Mouse (Mus musculus) 3T3-L1 (cell line): ENCODE measurements around the gene Bbx.

ENCODE experiments used
- DNase-seq: peaks from one replicate; pipeline ENCODE4 v3.0.0-alpha.2; 2015; ENCODE audit warnings: low read depth, low spot score

The Bbx gene

DNA sequence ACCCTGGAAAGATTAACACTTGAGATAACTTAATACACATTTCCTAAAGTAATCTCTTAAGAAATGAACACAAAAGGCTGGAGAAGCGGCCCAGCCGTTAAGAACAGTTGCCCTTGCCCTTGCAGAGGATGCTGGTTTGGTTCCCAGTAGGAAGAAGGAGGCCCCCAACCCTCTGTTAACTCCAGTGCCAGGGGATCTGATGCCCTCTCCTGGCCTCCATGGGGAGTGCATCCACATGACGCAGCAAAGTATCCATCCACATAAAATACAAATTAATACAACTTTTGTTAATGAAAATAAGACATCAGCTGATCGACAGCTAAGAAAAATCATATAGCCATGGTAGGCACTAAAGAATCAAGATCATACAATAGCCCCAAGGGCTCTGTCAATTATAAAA is 33.6 kb downstream of the Bbx start:
- DNase-seq: no peak

DNA sequence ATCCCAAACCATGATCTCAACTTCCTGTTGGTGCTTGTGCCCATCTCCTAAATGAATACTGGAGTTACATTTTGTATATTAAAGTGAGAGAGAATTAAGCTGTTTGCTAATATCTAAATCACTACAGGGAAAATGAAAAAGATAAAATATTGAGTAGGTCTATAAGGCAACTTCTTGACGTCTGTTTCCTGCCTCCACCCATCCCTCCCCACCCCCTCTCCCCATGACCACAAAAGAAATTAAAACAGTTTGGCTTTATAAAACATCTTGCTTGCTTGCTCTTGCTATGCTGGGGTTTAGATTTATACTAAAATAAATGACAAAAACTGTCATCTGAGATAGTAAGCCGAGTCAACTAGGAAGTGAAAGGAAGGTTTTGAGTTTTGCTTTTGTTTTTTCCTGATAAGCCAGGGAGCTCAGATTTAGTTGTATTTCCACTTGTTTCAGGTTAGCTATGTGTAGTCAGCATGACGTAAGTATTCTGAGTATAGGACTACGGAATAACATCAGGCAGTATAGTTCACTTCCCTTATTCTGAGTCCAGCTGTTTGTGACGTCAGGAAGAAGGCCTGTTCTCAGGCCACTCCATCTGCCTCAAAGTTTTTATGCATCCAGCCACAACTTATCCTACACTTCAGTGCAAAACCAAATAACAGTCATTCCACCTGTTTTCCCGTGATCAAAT is 36.1 kb downstream of the Bbx start:
- DNase-seq: no peak

DNA sequence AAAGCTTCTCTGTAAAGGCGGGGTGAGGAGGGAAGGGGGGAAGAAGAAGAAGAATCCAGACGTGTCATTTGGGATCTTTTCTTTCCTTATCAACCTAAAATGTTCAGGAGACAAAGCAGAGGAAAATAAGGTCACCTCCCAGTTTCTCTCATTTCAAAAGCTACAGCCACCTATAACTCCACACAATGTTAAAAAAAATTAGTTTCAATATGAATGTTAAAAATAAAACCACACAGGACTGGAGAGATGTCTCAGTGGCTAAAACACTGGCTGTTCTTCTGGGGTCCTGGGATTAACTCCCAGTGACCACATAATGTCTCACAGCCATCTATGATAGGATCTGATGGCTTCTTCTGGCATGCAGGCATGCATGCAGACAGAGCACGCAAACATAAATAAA is 43.7 kb downstream of the Bbx start:
- DNase-seq: no peak

DNA sequence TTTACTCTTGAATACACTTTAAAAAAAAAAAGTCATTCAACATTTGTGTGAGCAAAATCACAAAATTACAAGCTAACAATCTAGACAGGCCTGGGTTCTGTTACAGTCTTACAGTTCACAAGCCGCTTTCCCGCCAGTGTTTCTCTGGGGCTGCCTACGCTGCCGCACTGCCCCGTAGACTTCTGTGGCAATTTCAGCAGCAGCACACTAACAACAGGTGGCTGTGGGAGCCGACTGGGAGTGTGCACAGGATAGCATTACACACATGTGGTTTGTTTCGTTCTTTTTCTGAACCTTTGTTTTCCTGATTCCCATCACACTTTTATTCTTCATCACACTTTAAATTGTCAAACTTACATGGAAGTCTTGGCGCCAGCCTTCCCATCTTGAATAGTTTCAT is 48.6 kb downstream of the Bbx start:
- no peak for DNase-seq

DNA sequence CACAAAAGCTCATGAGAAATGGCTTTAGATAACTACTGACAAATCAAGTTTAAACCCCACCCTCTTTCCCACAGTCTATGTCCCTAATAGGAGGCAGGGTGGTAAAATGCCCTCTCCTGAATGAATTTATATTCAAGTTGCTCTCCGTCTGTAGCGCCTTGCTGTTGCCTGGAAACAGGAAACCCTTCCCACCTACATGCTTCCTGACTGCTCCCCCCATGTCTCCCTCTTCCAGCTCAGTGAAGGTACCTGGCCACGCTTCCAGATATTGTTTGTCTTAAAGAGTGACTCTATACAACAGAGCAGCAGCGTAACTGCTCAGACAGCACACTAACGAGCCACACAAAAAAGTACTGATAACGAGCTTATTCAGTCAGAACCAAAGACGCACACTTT is 50.8 kb downstream of the Bbx start:
- no peak for DNase-seq

DNA sequence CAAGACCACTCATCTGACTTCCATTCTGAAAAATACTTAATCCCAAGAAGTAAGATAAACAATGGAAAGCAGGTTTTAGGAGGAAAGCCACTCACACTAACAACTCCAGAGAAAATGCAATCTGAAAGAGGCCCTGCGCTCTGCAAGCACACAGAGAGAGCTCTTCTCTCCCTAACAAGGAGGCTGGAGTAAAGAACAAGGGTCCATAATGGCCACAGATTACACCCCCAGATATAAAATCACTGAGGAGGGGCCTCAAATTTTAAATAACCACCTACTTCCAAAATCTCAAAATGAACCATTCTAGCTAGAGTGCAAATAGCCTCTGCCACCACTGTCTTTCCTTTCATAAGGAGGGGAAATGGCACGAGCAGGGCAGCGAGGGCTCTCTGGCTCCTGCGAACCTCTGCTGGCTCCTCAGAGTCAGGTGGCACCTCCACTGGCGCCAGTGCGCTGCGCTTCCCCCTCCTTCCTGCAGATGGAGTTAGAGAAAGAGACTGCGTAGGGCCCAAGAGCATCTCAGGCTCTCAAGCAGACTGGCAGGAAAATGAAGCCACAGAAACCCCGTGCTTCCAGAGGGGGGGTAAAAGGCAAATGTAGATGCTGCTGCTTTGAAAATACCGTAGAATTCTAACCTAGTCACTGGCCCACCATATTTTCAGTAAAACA is 51.4 kb downstream of the Bbx start:
- DNase-seq: no peak

DNA sequence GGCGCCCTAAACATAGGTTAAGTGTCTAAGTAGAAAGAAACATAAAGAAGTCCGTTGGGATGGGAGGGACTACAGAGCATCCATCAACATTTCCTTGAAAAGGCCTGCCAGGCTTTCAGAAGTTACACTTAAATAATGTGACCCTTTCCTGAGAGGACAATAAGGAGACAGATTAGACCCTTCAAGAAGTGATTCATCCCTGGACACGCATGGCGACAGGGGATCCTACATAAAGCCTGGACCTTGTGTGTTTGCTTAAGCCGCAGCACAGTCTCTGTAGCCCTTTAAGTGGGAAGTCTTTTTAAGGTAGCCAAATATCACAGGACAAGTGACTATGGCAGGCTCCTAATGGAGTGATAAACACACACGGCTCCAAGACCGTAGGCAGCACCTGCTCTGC is 52.0 kb downstream of the Bbx start:
- DNase-seq: no peak

DNA sequence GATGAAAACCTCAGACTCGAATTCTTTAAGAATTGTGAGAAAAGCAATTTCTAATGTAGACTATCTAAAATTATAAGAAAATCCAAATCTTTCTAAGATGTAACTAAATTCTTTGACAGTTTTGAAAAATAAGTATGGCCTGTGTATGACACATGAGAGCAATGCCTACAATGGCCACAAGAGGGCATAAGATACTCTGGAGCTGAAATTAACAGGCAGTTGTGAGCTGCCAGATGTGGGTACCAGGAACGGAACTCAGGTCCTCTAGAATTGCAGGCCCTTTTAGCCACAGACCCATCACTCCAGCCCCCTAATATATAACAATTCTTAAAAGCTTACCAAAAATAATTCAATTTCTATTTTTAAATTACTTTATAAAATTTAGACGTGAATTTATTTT is 57.6 kb downstream of the Bbx start:
- DNase-seq: peak; percentile 67

DNA sequence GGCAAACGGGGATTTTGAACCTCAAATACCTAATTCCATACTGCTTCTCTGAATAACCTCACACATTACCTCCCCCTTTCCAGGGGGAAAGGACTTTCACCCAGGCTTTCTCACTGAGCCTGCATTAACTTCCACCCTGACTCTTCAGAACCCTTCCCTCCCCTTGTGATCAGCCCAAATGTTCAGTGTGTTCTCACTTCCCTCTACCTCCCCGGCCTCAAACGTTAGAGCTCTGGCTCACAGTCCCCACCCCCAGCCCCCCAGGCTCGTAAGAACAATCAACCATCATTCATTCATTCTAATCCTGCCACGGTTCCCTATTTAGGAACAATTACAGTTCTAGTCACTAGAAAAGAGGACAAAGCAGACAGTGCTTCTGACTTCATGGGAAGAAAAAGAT is 58.5 kb downstream of the Bbx start:
- DNase-seq: no peak

DNA sequence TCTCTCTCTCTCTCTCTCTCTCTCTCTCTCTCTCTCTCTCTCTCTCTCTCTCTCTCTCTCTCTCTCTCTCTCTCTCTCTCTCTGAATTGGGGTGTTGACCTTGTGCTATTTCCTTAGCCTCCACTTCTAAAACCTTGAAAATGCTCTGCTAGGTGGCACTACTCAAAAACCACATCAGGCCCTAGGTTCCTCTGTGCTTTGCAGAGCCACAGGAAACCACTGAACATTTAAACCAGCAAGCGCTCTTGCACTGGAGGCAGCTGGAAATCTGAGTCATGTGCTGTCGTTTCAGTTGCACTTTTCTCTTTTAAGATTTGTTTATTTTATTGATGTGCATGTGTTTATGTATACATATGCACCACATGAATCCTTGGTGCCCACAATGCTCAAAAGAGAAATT is 59.6 kb downstream of the Bbx start:
- DNase-seq: peak; percentile 28

DNA sequence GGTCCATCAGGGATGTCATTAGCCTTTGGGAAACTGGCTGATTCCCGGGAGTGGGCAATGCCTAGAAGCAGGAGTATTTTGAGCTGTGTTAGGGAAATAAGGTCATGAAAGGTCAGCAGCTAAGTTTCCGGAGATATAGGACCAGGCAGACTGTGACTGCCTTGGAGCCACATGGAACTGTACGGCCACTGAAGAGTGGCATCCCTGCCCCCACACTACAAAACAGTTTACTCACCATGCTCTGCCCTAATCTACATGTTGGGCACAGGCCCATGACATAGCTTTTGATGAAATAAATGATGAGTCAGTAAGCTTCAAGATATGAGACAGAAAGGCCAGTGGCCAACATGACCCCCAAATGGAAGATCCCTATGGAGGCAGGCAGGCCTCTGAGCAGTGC is 60.7 kb downstream of the Bbx start:
- peak; percentile 39 for DNase-seq

DNA sequence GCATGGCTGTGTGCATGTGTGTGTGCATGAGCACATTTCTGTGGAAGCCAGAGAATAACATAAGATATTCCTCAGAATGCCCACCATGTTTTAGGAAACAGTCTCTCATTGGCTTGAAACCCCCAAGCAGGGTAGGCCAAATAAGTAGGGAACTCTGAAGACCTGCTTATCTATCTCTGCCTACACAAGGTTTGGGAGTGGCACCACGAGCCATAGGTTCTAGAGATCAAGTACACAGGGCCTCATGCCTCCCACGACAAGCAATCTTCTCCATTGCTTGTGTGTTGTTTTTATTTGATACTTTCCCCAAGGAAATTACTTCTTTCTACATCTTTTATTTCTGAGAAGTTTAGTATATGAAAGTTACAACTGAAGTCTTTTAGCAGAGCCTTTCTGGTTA is 61.8 kb downstream of the Bbx start:
- DNase-seq: no peak

DNA sequence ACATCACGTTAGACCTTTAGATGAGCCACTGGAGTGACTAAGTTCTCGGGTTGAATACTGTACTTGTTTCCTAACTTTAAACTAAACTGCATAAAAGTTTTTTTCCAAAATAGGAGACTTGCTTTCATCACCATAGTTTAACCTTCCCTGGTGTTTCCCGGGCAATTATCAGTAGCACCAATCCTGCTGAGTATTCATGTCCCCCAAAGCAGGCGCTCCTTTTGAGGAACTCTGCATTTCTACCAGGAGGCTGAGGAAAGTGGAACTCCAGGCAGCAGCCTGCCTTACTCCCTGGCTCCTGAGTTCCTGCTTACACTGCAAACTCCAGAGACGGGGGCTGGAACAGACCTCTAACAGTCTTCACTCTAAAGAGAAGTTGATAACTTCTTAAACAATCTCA is 65.6 kb downstream of the Bbx start:
- DNase-seq: no peak

DNA sequence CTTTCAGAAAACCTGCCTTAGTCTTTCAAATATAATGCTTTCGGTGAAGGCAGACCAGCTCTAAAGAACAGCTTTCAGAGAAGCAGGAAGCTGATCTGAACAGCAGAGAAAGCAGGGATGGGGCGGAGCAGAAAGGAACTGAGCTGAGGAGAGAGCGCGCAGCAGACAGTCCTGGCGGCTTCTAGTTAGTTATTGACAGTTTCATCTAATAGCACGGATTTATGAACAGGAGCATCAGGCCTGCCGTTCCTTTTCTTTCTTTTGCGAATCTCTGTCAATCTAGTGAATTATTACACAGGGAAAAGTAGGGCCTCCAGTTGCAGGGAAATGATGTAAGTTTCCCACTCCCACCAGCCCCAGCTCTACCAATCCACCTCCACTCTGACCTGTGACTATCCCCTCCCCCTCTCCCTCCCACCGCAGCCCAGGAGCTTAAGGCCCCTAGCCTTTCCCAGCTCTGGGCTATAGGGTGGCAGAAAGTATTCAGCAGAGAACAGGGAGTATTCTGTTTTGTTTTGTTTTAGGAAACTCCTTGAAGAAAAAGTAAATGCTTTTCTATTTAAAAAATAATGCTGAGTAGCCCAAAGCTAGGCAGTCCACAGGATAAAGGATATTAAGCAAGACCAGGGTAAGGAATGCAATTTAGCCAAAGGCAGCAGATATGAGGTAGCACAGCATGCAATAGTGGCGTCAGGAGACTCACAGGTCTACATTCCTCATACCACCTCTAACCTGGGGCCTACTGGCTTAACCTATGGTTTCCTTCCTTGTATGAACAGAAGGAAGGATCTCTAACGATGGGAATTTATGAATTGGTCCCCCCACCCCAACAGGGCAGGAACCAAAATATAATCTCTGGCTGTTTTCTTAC is 67.8 kb downstream of the Bbx start:
- peak; percentile 27 for DNase-seq

DNA sequence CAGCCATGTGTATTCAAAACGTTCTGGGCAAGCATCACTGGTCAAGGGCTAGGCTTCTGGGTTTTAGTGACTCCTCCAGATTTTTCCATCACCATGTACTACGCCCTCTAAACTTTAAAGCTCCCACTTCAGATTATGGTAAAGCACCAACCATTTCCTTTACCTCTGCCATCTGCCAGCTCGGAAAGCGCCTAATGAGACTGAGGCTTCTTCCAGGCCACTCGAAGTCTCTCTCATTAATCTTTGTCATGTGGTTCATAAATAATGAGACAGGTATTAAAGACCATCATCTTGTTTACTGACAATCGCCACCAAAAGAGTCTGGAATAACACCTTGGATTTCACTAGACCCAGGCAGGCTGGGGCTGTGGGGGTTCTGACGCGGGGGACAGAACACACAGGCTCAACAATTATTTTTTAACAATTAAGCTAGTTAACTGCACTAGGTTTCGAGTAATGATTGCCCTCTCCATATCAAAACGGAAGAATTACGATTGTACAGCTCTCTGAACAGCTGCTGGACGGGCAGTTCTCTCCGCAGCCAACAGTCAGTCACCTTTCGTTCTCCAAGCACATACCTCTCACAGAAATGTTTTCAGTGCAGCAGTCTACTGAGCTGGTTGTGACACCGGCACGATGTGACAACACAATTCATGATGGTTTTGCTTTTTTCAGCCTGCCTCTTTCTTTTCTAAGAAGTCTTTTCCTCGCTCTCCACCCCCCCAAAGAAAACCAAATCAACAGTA is 68.6 kb downstream of the Bbx start:
- no peak for DNase-seq

DNA sequence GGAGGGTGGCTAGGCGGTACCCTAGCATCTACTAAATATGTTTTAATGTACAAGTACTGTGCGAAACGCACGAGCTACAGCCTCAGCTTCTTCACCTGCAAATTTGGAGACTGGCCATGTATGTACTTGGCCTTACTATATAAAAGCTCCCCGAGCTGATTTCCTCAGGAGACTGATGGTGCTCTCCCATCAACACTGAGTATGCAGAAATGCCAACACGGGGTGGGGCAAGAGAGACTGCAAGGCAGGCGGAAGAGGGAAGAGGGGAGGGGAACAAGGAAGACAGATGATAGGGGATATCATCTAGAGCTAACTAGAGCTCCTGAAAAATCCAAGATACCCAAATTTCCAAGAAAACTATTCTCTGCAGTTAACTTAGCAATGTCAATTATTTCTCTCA is 71.6 kb downstream of the Bbx start:
- DNase-seq: no peak

DNA sequence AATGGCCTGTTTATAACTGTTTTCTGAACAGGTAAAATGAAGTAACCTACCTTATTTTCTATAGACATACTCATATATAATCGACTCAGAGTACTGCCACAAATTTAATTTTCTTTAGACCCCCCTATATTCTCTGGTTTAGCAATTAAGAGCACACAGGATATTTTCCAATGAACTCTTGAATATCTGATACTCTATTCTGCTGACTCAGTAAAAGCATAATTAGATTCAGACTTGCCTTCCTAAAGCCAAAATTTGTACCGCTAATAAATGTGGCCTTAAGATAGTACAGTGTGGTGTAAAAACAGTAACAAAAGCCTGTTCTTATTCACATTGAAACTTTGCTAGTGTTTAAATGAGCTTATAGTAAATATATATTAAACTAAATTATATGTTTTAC is 102.5 kb downstream of the Bbx start:
- DNase-seq: no peak

DNA sequence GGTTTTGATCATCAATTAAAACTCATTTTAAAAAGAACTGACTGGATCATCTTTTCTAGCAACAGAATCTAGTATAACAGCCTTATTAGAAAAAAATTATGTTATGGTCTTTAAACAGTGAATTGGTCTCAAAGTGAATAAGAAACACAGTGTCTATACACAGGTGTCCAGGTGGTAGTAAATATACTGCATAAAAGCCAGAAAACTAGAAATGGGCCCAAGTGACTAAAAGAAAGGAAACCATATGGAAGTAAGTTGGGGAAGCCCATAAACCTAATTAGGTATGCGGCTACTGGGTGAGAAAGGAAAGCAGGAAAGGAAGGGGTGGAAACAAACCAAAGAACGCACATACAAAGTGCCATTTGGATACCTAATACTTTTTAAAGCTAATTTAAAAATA is 107.4 kb downstream of the Bbx start:
- no peak for DNase-seq

DNA sequence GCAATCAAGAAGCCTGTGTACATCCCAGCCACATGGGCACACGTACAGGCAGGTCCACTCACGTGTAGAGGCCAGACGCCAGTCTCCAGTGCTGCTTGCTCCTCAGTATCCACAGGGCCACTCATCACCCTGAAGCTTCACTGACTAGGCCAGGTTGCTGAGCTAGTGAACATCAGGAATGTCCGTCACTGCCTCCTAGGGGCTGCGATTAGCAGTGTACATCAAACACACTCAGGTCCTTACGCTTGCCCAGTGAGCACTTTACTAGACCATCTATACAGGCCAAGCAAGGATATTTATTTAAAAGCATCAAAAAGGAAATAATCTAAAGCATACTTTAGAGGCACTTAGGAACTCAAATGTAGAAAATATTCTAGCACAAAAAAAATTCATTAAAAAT is 107.9 kb downstream of the Bbx start:
- DNase-seq: peak; percentile 45

DNA sequence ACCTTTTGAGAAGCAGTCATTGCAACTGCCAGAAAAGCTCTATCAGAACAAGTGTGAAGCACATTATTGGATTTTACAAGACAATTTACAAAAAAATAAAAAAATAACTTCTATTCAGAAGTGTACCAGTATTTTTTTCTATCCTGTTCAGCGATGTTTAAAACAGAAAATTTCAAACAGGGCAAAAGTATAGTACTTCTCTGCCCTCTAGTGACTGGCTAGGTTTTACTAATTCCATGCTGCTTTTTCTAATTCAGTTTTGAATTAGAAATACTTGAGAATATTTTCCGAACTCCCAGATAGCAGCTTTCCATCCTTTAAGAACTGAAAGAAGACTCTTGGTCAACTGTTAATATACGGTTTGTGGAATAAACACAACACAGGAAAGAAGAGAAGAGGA is 110.8 kb downstream of the Bbx start:
- peak; percentile 53 for DNase-seq

DNA sequence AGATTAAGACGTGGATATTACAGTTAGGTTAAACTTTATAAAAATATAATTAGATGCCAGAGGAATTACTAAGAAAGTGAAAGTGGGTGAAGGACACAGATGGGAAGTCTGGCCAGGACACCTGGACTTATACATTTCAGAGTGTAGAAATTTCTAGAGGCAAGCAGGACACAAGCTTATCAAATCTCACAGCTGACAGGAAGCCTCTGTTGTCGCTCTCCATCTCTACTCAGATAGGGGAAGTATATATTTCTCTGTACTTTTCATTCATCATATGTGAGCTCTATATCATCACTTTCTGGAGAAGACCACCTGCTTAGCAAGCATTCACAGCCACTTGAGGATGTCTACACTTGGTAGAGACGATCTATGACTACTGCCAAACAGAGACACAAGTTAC is 113.9 kb downstream of the Bbx start:
- no peak for DNase-seq

DNA sequence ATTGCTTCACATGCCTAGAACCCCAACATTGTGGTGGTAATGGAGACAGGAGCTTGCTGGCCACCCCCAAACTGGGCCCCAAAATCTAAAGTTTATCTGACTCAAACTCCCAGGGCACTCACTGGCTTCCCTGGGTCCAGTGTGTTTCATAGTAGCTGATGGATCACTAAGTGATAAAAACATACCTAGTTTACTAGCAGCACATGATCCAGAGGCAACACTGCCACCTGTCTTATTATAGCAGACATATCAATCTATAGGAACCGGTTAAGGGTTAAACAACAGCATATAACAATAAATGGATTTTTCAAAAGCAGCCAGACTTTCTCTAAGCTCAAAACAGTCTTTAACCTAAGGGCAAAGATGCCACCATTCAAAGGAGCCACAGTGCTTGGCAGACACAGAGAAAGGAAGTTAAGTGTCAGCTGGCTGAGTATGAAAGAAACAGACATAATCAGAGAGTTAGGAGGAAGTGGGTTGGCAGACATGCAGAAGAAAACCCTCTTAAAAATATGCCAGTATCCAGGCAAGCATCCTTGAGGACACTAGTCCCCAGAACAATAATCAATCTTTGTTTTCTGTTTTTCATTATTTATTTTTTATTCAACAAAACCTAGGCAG is 116.7 kb downstream of the Bbx start:
- peak; percentile 24 for DNase-seq
